ENCODE assay signal across 18 mouse cellular contexts in the genomic region with DNA sequence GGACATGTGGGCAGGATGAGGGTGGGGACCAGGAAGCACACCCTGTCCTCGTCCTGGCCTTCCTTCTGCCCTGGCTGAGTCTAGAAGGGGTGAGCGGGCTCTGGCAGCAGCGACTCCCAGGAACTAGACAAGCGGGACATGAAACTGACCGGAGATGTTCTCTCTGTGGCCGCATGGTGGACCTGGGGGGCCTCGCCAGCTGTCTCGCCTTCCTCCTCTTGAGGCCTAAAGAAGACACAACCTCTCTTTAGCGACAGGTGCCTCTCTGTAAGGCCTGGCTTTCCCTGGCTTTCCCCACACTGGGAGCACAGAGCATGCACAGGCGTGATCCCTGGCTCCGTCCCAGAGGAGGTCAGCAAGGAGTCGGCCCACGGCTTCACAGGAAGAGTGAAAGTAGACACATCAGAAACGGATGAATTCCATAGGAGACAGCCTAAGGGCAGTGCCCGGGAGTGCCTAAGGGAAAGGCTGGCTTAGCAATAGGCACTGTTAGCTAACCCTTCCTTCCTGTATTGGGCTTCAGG.
DNase-seq lines count a peak whose midpoint lies in the region; ATAC-seq and TF ChIP-seq lines count a peak whose summit lies in the region.
"Had no signal": no experiment of that assay in that cellular context is flagged by ENCODE, and none has a peak within 500 bp of the region (broad histone marks: within the 10 kb centered on the region; RNA-seq: fewer than 3 reads in every experiment).

No protein-coding gene starts in this region.

- DNase-seq in cerebellum, adult 18-20 months = peak; percentile 68 to 72
- DNase-seq in kidney, adult 9 months = peak; percentile 66
- DNase-seq in frontal cortex, postnatal 36 days (ENCODE audit: low spot score in 2 of 2) = no peak
- DNase-seq in ovary, postnatal 14 days (ENCODE audit: low spot score) = no peak
- DNase-seq: gastrocnemius, postnatal 25 days; layer of hippocampus, adult 9-11 months; lung, adult 18-20 months; thymus, postnatal 4 days had no signal

- H3K4me2 ChIP-seq in intestine, embryonic 15.5 days (replicated peaks) = no peak overlapping the region
- no peak overlapping the region for H3K4me2 ChIP-seq in intestine, embryonic 16.5 days (ENCODE audit: low read depth, low read length)
- H3K4me2 ChIP-seq: embryonic facial prominence, embryonic 13.5 days; limb, embryonic 12.5 days had no signal

- WGBS in intestine, embryonic 15.5 days = 68% methylated on average over 15 of the region's 15 CpGs
- WGBS in intestine, embryonic 16.5 days = 69% methylated on average over 15 of the region's 15 CpGs

- H3K4me3 ChIP-seq in intestine, embryonic 15.5 days (replicated peaks) = no peak overlapping the region
- no peak overlapping the region for H3K4me3 ChIP-seq in intestine, embryonic 16.5 days (ENCODE audit: low read length)
- H3K4me3 ChIP-seq in E14TG2a.4 (replicated peaks; ENCODE audit: low read length) = peak overlapping the region; percentile 41
- H3K4me3 ChIP-seq: embryonic facial prominence, embryonic 13.5 days; limb, embryonic 12.5 days; megakaryocyte, embryonic 14.5 days; myocyte had no signal

- ATAC-seq in intestine, embryonic 15.5 days = peak; percentile 39; the same call in 1 of the 2 replicates
- ATAC-seq in intestine, embryonic 16.5 days = no peak
- no peak for ATAC-seq in monocyte, adult 5-6 weeks (replicated peaks; ENCODE audit: insufficient number of reproducible peaks, low FRiP score, low TSS enrichment, poor library complexity, severe bottlenecking)
- ATAC-seq: CD4-positive, CD25-positive, alpha-beta regulatory T cell, adult 4 months; forebrain, embryonic 14.5 days had no signal

- H3K36me3 ChIP-seq in intestine, embryonic 15.5 days = no peaks in the 10 kb centered on the region
- H3K36me3 ChIP-seq in intestine, embryonic 16.5 days (ENCODE audit: control insufficient read depth, insufficient read depth, low read length) = no peaks in the 10 kb centered on the region
- no peaks in the 10 kb centered on the region for H3K36me3 ChIP-seq in E14TG2a.4 (ENCODE audit: insufficient read depth, low read length)
- H3K36me3 ChIP-seq: embryonic facial prominence, embryonic 13.5 days; limb, embryonic 12.5 days had no signal

- H3K9me3 ChIP-seq in intestine, embryonic 15.5 days = no peaks in the 10 kb centered on the region
- no peaks in the 10 kb centered on the region for H3K9me3 ChIP-seq in intestine, embryonic 16.5 days (ENCODE audit: control insufficient read depth, low read length)
- H3K9me3 ChIP-seq in E14TG2a.4 (ENCODE audit: low read length) = no peaks in the 10 kb centered on the region
- H3K9me3 ChIP-seq: embryonic facial prominence, embryonic 13.5 days; limb, embryonic 12.5 days; megakaryocyte, embryonic 14.5 days had no signal

- TF ChIP-seq CTCF in E14TG2a.4 (conservative IDR thresholded peaks at IDR 0.05; ENCODE audit: low read length) = no peak

- H3K27me3 ChIP-seq in intestine, embryonic 15.5 days (replicated peaks) = no peaks in the 10 kb centered on the region
- no peaks in the 10 kb centered on the region for H3K27me3 ChIP-seq in intestine, embryonic 16.5 days (replicated peaks; ENCODE audit: control insufficient read depth, insufficient read depth, low read length)
- H3K27me3 ChIP-seq in E14TG2a.4 (ENCODE audit: insufficient read depth, low read length) = peaks cover 38% of the 10 kb centered on the region
- H3K27me3 ChIP-seq: embryonic facial prominence, embryonic 13.5 days had no signal

- H3K27ac ChIP-seq in intestine, embryonic 15.5 days = no peak overlapping the region
- H3K27ac ChIP-seq in intestine, embryonic 16.5 days (ENCODE audit: low read length) = no peak overlapping the region
- H3K27ac ChIP-seq: embryonic facial prominence, embryonic 13.5 days; limb, embryonic 12.5 days had no signal

- peaks cover 21% of the 10 kb centered on the region for H3K4me1 ChIP-seq in intestine, embryonic 15.5 days (replicated peaks)
- peaks cover 18% of the 10 kb centered on the region for H3K4me1 ChIP-seq in intestine, embryonic 16.5 days (ENCODE audit: control insufficient read depth, insufficient read depth, low read length)
- peaks cover 59% of the 10 kb centered on the region for H3K4me1 ChIP-seq in E14TG2a.4 (replicated peaks; ENCODE audit: low read depth, low read length)

- no peak overlapping the region for H3K9ac ChIP-seq in intestine, embryonic 15.5 days
- H3K9ac ChIP-seq in intestine, embryonic 16.5 days (ENCODE audit: low read depth, low read length) = no peak overlapping the region
- H3K9ac ChIP-seq: embryonic facial prominence, embryonic 13.5 days; limb, embryonic 12.5 days had no signal

Comparison
In these comparisons a context has a peak if more than half of its experiments do, and no peak if none do; other contexts are left out.
1. DNase-seq: peak in cerebellum, adult 18-20 months (2 of 2) and kidney, adult 9 months (single experiment); none in frontal cortex, postnatal 36 days (0 of 2) and ovary, postnatal 14 days (single experiment).